Mouse (Mus musculus) MEL (cell line): ENCODE measurements around the gene Ttll6.

Experiments
- CTCF ChIP-seq, 3 experiments: IDR thresholded peaks in 2 of 3; conservative IDR thresholded peaks in 1 of 3; 2 replicates each; pipeline ENCODE4 v1.5.1; 2011 to 2012; ENCODE audit warnings: low read length in 3 of 3, low read depth in 2 of 3, mild to moderate bottlenecking in 2 of 3, improper control_type of control experiment in 1 of 3, inconsistent platforms in 1 of 3, mixed read lengths in 1 of 3, moderate library complexity in 1 of 3; ENCODE audit not compliant: control insufficient read depth in 1 of 3, insufficient read depth in 1 of 3, poor library complexity in 1 of 3, severe bottlenecking in 1 of 3
- EP300 ChIP-seq, 2 experiments: IDR thresholded peaks; 2 replicates each; pipeline ENCODE4 v1.6.1; 2011; ENCODE audit warnings: improper control_type of control experiment in 2 of 2, low read length in 2 of 2, low read depth in 1 of 2, mild to moderate bottlenecking in 1 of 2
- MAX ChIP-seq: IDR thresholded peaks from 2 replicates; pipeline ENCODE4 v1.6.1; 2011; ENCODE audit warnings: low read length, improper control_type of control experiment
- POLR2A ChIP-seq, 2 experiments: IDR thresholded peaks; 2 replicates each; pipeline ENCODE4 v1.6.1; 2011 to 2012; ENCODE audit warnings: low read length in 2 of 2, mild to moderate bottlenecking in 2 of 2, control low read depth in 1 of 2, improper control_type of control experiment in 1 of 2, low read depth in 1 of 2, moderate library complexity in 1 of 2; ENCODE audit not compliant: control insufficient read depth in 1 of 2, insufficient read depth in 1 of 2, poor library complexity in 1 of 2
- POLR2AphosphoS5 ChIP-seq: IDR thresholded peaks from 2 replicates; pipeline ENCODE4 v1.6.1; 2012; ENCODE audit warnings: low read depth, borderline replicate concordance, mild to moderate bottlenecking, inconsistent platforms, low read length, moderate library complexity, mixed read lengths
- RCOR1 ChIP-seq: IDR thresholded peaks from 2 replicates; pipeline ENCODE4 v1.6.1; 2012; ENCODE audit warnings: low read depth, mild to moderate bottlenecking, inconsistent platforms, low read length, improper control_type of control experiment
- SMC3 ChIP-seq: IDR thresholded peaks from 2 replicates; pipeline ENCODE4 v1.6.1; 2011; ENCODE audit warnings: low read depth, low read length, improper control_type of control experiment
- TCF12 ChIP-seq: IDR thresholded peaks from 2 replicates; pipeline ENCODE4 v1.6.1; 2014; ENCODE audit warnings: low read depth, mild to moderate bottlenecking, inconsistent platforms, low read length, improper control_type of control experiment, moderate library complexity

- TF ChIP-seq POLR2A (IDR thresholded peaks at IDR 0.05; ENCODE audit: control insufficient read depth in 1 of 2, insufficient read depth in 1 of 2, low read depth in 1 of 2, low read length in 2 of 2, poor library complexity in 1 of 2): no peak
- no peak for TF ChIP-seq RCOR1
- no peak for TF ChIP-seq MAX
- no peak for TF ChIP-seq CTCF (IDR thresholded peaks at IDR 0.05 in 2 of 3, conservative IDR thresholded peaks at IDR 0.05 in 1 of 3; ENCODE audit: control insufficient read depth in 1 of 3, insufficient read depth in 1 of 3, low read depth in 2 of 3, low read length in 3 of 3, poor library complexity in 1 of 3, severe bottlenecking in 1 of 3)
- TF ChIP-seq SMC3: no peak
- no peak for TF ChIP-seq POLR2AphosphoS5
- TF ChIP-seq EP300 (IDR thresholded peaks at IDR 0.05; ENCODE audit: low read depth in 1 of 2, low read length in 2 of 2): no peak
- TF ChIP-seq TCF12: no peak
These were observed 70.8 kb downstream of the Ttll6 start for GRCm38 (mm10) chr11:96204351-96204750.
